Mouse (Mus musculus): ENCODE measurements around the gene Dnah7c.

The Dnah7c gene

DNA sequence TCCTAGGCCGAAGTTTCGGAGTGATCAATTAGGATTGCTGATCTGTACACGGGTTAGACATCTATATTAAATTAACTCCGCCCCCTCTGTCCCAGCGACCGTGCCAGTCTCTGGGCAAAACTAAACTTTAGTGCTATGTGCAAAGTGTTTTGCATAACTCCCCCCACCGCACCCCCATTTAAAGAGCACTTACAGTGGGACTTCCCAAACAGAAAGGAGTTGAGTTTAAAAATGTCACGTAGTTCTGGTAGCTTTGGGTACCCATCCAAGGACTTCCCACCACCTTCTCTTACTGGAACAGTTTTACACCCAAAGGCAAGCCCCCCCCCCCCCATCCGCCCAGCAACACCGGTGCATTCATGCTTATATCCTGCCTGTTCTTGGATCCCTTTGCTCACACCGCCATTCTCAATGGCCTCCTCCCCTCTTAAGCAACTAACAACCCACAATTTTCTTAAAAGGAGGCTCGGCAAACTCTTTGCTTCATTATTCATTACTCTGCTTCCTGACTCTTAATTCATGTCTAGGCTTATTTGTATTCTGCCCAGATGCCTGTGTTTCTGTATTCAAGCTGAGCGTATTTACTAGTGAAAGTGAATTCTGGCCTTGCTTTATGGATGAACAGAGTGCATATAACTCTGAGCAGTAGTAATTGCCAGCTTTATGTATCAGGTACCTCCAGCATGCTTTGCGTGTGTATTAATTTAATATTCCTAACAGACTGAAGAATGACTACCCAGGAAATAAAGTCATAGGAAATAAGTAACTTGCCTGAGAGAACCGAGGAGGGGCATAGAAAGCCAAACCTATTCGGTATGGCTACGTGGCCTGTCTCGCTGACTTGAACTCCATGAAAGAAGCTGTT is 428.9 kb downstream of the Dnah7c start:
- DNase-seq (ENCODE audit: low read depth, low spot score) = no peak

DNA sequence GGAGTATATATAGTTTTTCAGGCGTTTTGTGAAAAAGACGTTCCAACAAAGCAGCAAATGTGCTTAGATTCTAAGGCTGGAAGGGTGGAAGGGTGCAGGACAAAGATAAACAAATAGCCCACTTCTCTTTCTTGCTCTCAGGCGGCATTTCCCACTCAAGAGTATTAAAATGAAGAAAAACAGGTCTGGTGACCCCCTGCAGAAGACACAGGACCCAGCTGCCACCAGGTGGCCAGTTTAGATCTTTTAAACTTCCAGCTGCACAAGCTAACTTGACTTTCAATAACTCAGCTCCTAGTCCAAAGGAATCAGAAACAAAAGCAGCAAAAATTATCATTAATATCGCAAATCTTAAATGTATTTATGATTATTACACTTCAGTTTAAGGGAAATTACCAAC is 431.1 kb downstream of the Dnah7c start:
- no peak for DNase-seq (ENCODE audit: low read depth, low spot score)
